Mouse (Mus musculus): ENCODE results near the gene Lrp8. TPM values are rescaled to one million over a fixed set of nuclear protein-coding genes. Genes with fewer than 3 reads are reported as not detected.

Gene Lrp8
- polyA plus RNA-seq, 1 experiment from 2014 or later = 27.6 TPM

GRCm38 (mm10) chr4:107772122-107772825 is 29.8 kb upstream of the Lrp8 start:
- DNase-seq (ENCODE audit: low spot score) (no peak), ATAC-seq (ENCODE audit: insufficient read depth, low FRiP score, low TSS enrichment) (0 out of 2 replicates have a peak, but pooled peaks have one; percentile 36)
- Histone ChIP-seq H3K4me2 (ENCODE audit: low read depth) (no peak overlapping the region), H3K9ac (ENCODE audit: low read length) (no peak overlapping the region), H3K36me3 (ENCODE audit: control insufficient read depth, insufficient read depth, low read length) (no peaks in the 10 kb centered on the region), H3K9me3 (ENCODE audit: control insufficient read depth, low read length) (no peaks in the 10 kb centered on the region), H3K4me1 (ENCODE audit: control insufficient read depth, insufficient read depth, low read length) (peaks cover 5% of the 10 kb centered on the region; the same call in 1 of the 2 replicates), H3K4me3 (ENCODE audit: low read depth, low read length) (no peak overlapping the region), H3K27me3 (ENCODE audit: control insufficient read depth, insufficient read depth, low read length) (no peaks in the 10 kb centered on the region), H3K27ac (ENCODE audit: low read depth, low read length) (no peak overlapping the region)
- WGBS = 64% methylated on average over 16 of the region's 16 CpGs

DNA sequence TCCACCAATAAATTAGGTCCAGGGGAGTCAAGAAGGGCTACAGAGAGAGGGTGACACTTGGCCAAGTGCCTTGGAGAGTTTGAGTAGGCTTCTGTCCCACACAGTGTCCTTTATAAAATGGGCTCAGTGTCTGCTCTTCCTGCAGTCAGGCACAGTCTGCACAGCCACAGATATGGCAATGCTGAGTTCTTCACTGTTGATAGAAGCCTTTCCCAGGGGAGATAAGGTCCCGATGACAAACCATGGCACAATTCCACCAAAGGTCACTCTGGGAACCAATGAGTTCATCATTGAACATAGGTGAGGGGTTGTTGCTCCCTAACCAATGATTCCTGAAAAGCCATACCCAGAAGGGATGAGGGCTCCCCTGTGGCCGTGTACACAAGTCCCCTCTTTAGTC is 27.2 kb upstream of the Lrp8 start:
- ATAC-seq (ENCODE audit: insufficient read depth, low FRiP score, low TSS enrichment) = no peak
- no peak for DNase-seq (ENCODE audit: low spot score)
- H3K36me3 ChIP-seq (ENCODE audit: control insufficient read depth, insufficient read depth, low read length) = no peaks in the 10 kb centered on the region
- WGBS = 76% methylated on average over 2 of the region's 2 CpGs
- H3K27me3 ChIP-seq (ENCODE audit: control insufficient read depth, insufficient read depth, low read length) = no peaks in the 10 kb centered on the region
- no peak overlapping the region for H3K4me2 ChIP-seq (ENCODE audit: low read depth)
- H3K4me1 ChIP-seq (ENCODE audit: control insufficient read depth, insufficient read depth, low read length) = peaks cover 5% of the 10 kb centered on the region; the same call in 1 of the 2 replicates
- no peaks in the 10 kb centered on the region for H3K9me3 ChIP-seq (ENCODE audit: control insufficient read depth, low read length)
- H3K4me3 ChIP-seq (ENCODE audit: low read depth, low read length) = no peak overlapping the region
- H3K9ac ChIP-seq (ENCODE audit: low read length) = no peak overlapping the region
- no peak overlapping the region for H3K27ac ChIP-seq (ENCODE audit: low read depth, low read length)

DNA sequence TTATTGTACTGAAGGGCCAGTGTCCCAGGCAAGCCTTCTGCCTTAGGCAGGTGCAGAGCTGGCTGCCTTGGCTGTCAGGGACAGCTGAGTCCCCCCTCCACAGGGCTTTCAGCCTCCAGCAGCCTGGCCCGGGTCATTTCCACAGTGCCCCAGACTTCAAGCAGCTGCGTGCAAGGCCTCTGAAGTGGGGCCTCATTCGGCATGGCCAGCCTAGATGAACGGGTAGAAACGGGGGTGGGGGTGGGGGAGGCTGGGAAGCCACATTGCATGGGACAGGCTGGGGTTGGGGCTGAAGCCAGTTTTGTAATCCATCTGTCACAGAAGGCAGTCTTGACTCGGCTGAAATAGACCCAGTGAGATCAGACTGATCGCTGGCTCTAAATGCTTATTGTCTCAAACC is 26.4 kb upstream of the Lrp8 start:
- 14% methylated on average over 7 of the region's 7 CpGs for WGBS
- H3K27ac ChIP-seq (ENCODE audit: low read depth, low read length) = peak overlapping the region; percentile 54

GRCm38 (mm10) chr4:107776990-107777673 is 24.9 kb upstream of the Lrp8 start:
- H3K4me1 ChIP-seq (ENCODE audit: control insufficient read depth, insufficient read depth, low read length) = peaks cover 5% of the 10 kb centered on the region; the same call in 1 of the 2 replicates

More for the DNA sequence above, 26.4 kb upstream of the Lrp8 start:
- DNase-seq (ENCODE audit: low spot score) (peak; percentile 55), ATAC-seq (ENCODE audit: insufficient read depth, low FRiP score, low TSS enrichment) (peak; percentile 71)
- H3K4me2 ChIP-seq (ENCODE audit: low read depth) = no peak overlapping the region
- peaks cover 5% of the 10 kb centered on the region; the same call in 1 of the 2 replicates for H3K4me1 ChIP-seq (ENCODE audit: control insufficient read depth, insufficient read depth, low read length)
- no peak overlapping the region for H3K4me3 ChIP-seq (ENCODE audit: low read depth, low read length)
- no peaks in the 10 kb centered on the region for H3K36me3 ChIP-seq (ENCODE audit: control insufficient read depth, insufficient read depth, low read length)
- no peaks in the 10 kb centered on the region for H3K9me3 ChIP-seq (ENCODE audit: control insufficient read depth, low read length)
- no peaks in the 10 kb centered on the region for H3K27me3 ChIP-seq (ENCODE audit: control insufficient read depth, insufficient read depth, low read length)
- 0 out of 2 replicates have a peak overlapping the region, but pooled peaks have one; percentile 14 for H3K9ac ChIP-seq (ENCODE audit: low read length)

GRCm38 (mm10) chr4:107783541-107783940 is 18.5 kb upstream of the Lrp8 start:
- H3K36me3 ChIP-seq (ENCODE audit: control insufficient read depth, insufficient read depth, low read length) = no peaks in the 10 kb centered on the region
- 71% methylated on average over 10 of the region's 10 CpGs for WGBS

More at GRCm38 (mm10) chr4:107776990-107777673, 24.9 kb upstream of the Lrp8 start:
- no peak for DNase-seq (ENCODE audit: low spot score)
- no peak for ATAC-seq (ENCODE audit: insufficient read depth, low FRiP score, low TSS enrichment)
- no peak overlapping the region for H3K4me2 ChIP-seq (ENCODE audit: low read depth)
- H3K36me3 ChIP-seq (ENCODE audit: control insufficient read depth, insufficient read depth, low read length) = no peaks in the 10 kb centered on the region
- no peak overlapping the region for H3K4me3 ChIP-seq (ENCODE audit: low read depth, low read length)
- 94% methylated on average over 5 of the region's 5 CpGs for WGBS
- H3K27me3 ChIP-seq (ENCODE audit: control insufficient read depth, insufficient read depth, low read length) = no peaks in the 10 kb centered on the region
- H3K9me3 ChIP-seq (ENCODE audit: control insufficient read depth, low read length) = no peaks in the 10 kb centered on the region
- no peak overlapping the region for H3K9ac ChIP-seq (ENCODE audit: low read length)
- H3K27ac ChIP-seq (ENCODE audit: low read depth, low read length) = no peak overlapping the region

DNA sequence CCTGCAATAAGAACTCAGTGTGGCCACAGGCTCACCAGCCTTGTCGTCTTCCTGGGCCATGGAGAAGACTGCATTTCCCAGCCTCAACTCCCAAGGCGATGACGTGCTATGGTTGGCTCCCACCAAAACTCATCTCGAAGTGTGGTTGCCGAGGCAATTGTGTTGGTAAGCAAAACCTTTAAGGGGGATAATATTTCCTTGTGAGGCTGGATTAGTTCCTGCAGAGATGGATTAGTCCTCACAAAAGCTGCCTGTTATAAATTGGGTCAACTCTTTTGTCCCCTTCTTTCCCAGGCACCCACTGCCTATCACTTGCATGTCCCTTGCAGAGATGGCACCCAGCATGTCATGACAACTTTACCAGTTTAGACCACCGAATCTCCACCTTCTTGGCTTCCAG is 13.2 kb upstream of the Lrp8 start:
- no peak overlapping the region for H3K4me3 ChIP-seq (ENCODE audit: low read depth, low read length)
- no peak overlapping the region for H3K27ac ChIP-seq (ENCODE audit: low read depth, low read length)
- H3K4me2 ChIP-seq (ENCODE audit: low read depth) = no peak overlapping the region
- no peaks in the 10 kb centered on the region for H3K27me3 ChIP-seq (ENCODE audit: control insufficient read depth, insufficient read depth, low read length)
- ATAC-seq (ENCODE audit: insufficient read depth, low FRiP score, low TSS enrichment) = no peak
- DNase-seq (ENCODE audit: low spot score) = no peak
- no peaks in the 10 kb centered on the region for H3K4me1 ChIP-seq (ENCODE audit: control insufficient read depth, insufficient read depth, low read length)
- H3K36me3 ChIP-seq (ENCODE audit: control insufficient read depth, insufficient read depth, low read length) = no peaks in the 10 kb centered on the region
- H3K9me3 ChIP-seq (ENCODE audit: control insufficient read depth, low read length) = no peaks in the 10 kb centered on the region
- 86% methylated on average over 6 of the region's 6 CpGs for WGBS
- no peak overlapping the region for H3K9ac ChIP-seq (ENCODE audit: low read length)

More at GRCm38 (mm10) chr4:107783541-107783940, 18.5 kb upstream of the Lrp8 start:
- no peak for ATAC-seq (ENCODE audit: insufficient read depth, low FRiP score, low TSS enrichment)
- H3K4me1 ChIP-seq (ENCODE audit: control insufficient read depth, insufficient read depth, low read length) = no peaks in the 10 kb centered on the region
- no peak overlapping the region for H3K27ac ChIP-seq (ENCODE audit: low read depth, low read length)
- no peaks in the 10 kb centered on the region for H3K27me3 ChIP-seq (ENCODE audit: control insufficient read depth, insufficient read depth, low read length)
- no peaks in the 10 kb centered on the region for H3K9me3 ChIP-seq (ENCODE audit: control insufficient read depth, low read length)
- no peak overlapping the region for H3K4me3 ChIP-seq (ENCODE audit: low read depth, low read length)
- no peak overlapping the region for H3K4me2 ChIP-seq (ENCODE audit: low read depth)
- no peak for DNase-seq (ENCODE audit: low spot score)
- no peak overlapping the region for H3K9ac ChIP-seq (ENCODE audit: low read length)

- no peak for DNase-seq (ENCODE audit: low spot score)
- no peaks in the 10 kb centered on the region for H3K36me3 ChIP-seq (ENCODE audit: control insufficient read depth, insufficient read depth, low read length)
- no peak overlapping the region for H3K4me2 ChIP-seq (ENCODE audit: low read depth)
- H3K9me3 ChIP-seq (ENCODE audit: control insufficient read depth, low read length) = no peaks in the 10 kb centered on the region
- ATAC-seq (ENCODE audit: insufficient read depth, low FRiP score, low TSS enrichment) = no peak
- H3K4me1 ChIP-seq (ENCODE audit: control insufficient read depth, insufficient read depth, low read length) = peaks cover 17% of the 10 kb centered on the region
- H3K27ac ChIP-seq (ENCODE audit: low read depth, low read length) = no peak overlapping the region
- H3K27me3 ChIP-seq (ENCODE audit: control insufficient read depth, insufficient read depth, low read length) = no peaks in the 10 kb centered on the region
- no peak overlapping the region for H3K9ac ChIP-seq (ENCODE audit: low read length)
- no peak overlapping the region for H3K4me3 ChIP-seq (ENCODE audit: low read depth, low read length)
- 83% methylated on average over 6 of the region's 6 CpGs for WGBS
Measured at GRCm38 (mm10) chr4:107800801-107801200, 1.3 kb upstream of the Lrp8 start.

DNA sequence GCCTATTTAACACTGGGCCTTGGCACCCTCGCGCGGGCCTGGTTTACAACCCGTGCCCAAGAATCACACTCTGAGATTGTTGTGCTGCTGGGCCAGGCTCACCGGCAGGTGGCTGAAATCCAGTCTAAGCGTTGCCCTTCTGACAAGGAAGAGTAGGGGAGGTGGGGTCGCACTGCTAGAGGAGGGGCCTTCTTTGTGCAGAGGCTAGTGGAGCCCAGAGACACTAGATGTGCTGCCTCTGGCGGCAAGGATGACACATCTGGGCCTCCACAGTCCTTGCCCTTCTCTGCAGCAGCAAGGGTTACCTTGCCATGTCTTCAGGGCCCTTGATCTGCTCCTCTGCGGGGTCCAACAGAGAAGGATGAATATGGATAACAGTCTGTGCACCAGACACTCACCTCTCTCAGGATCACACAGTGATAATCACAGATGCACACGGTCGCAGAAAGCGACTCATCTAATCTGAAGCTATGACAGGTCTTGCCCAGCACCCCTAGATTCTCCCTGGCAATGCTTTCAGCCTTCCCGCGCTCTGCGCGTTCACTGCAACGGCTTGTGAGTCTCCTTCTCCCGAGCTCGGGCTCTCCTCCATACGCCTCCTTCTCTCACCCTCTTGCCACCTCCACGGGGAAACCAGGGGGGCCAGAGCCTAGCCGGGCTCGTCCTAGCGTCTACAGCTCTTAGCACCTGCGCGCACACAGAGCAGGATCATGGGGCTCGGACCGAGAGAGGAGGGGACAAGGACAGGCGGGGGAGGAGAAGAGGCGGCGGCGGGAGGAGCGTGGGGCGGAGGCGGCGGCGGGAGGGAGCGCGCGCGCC is 486 bp upstream of the Lrp8 start:
- Histone ChIP-seq H3K27ac (ENCODE audit: low read depth, low read length) (peak overlapping the region; percentile 93), H3K27me3 (ENCODE audit: control insufficient read depth, insufficient read depth, low read length) (no peaks in the 10 kb centered on the region), H3K9me3 (ENCODE audit: control insufficient read depth, low read length) (no peaks in the 10 kb centered on the region), H3K4me1 (ENCODE audit: control insufficient read depth, insufficient read depth, low read length) (peaks cover 22% of the 10 kb centered on the region), H3K36me3 (ENCODE audit: control insufficient read depth, insufficient read depth, low read length) (no peaks in the 10 kb centered on the region), H3K4me3 (ENCODE audit: low read depth, low read length) (peak overlapping the region; percentile 81), H3K4me2 (ENCODE audit: low read depth) (peak overlapping the region; percentile 94), H3K9ac (ENCODE audit: low read length) (peak overlapping the region; percentile 93)
- ATAC-seq (ENCODE audit: insufficient read depth, low FRiP score, low TSS enrichment) (peak; percentile 66), DNase-seq (ENCODE audit: low spot score) (peak; percentile 85)
- under 1% methylated on average over 32 of the region's 41 CpGs for WGBS

Measured in neural tube, embryonic 11.5 days (tissue).